Mouse (Mus musculus): ENCODE measurements at regions not wholly inside any gene's neighbourhood (a gene's known extent, or its start where the extent isn't known, plus 50 kb on each side); places are given as distances from the start of the nearest gene placed in this dataset.

GRCm38 (mm10) chr5:101596996-101597395 lies 67.8 kb downstream of the Nkx6-1 start:
- DNase-seq: no peak

- no peak for DNase-seq
Observed at GRCm38 (mm10) chr5:101591236-101591635, 73.6 kb downstream of the Nkx6-1 start.

DNA sequence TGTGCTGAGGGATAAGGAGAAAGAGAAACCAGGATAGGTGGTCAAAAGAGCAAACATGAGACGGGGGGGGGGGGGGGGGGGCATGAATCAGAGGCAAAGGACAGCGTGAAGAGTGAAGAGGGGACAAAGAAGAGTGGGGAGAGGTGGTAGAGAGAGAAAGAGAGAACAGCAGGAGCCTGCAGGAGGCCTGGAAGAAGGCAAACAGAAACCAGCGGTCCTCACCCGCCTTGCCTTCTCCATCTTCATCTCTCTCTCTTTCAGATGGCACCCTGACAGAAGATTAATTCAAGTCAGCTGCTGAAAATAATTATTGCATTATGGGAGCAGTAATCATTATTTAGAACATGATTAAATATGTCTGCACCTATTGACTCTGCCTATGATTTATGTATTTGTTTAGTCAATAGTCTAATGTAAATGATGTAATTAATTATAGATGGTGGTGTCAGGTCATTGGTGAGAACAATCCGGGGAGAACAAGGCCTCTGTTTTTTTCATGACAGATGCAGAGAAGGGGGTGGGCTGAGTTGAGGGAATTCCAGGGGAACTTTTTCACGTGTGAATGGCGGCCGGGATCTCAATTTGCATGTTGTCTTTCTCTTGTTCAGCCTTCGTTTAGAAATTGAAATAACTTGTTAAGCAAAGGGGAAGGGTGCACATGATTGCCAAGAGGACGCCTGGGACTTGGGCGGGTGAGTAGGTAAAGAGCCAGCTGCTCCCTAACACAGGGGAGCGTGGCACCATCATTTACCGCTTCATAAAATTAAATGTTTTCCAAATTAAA lies 74.3 kb downstream of the Nkx6-1 start:
- DNase-seq: no peak

DNA sequence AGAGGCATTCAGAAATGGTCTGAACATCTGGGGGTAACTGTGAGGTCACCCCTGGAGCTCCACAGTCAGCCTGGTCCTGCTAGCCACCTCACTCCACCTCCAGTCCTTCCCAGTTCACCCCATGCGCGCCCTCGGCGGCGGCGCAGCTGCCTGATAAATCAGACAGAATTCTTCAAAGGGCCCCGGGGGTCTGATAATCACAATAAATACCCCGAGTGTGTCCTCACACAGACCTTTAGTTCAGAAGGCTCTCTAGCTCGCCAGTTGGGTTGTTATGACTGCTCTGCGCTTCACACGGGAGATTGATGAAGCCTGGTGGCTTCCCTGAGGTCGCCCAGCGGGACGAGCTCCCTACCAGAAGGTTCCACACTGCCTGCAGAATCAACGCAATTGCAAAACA lies 91.8 kb downstream of the Nkx6-1 start:
- DNase-seq: no peak

DNA sequence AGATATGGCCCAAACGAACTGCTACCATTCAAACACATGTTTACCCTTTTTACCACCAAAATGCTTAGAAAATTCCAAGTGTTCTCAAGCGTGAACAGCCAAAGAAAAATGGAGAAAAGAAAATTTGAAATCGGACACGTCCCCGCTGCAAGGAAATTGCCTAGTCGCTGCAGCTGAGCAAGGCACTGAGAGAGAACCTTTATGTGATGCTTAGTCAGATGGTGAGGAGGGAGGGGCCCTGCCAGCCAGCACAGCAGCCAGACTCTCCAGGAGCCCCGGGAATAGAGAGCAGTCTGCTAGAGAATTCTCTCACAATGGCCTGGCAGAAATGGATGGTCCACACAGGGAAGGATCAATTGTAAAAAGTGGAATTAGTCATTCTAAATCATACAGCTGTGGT lies 99.0 kb downstream of the Nkx6-1 start:
- DNase-seq: no peak

- no peak for DNase-seq
Observed at GRCm38 (mm10) chr5:101560366-101560765, 104.4 kb downstream of the Nkx6-1 start.

DNA sequence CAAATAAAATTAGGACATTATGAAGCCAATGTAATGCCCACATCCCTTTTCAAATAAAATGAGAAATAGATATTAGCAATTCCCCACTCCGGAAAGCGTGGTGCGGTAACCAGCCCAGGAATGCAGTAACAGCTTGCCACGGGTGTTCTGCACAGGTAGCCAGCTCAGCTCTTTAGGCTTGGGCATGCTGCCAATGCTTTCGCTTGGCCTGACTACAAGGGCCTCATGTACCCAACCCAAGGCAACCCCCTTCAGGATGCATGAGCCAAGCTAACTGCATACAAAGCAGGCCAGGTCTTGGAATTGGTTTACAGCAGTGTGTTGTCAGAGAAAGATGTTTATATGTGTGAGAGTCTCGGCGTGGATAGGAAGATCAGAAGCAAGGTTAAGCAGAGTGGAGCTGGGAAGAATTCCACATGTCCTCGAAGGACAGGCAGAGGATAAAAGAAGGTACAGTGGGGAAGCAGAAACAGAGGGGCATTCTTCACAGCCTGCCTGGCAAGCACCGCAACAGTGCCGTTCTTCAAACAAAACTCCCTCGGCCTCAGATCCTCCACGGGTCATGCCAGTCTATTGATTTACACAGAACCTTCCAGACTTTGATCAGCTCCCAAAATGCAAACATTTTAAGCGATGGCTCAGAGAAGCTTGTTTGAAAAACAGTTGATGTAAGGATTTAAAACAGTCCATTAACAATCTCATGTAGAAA lies 106.4 kb downstream of the Nkx6-1 start:
- DNase-seq: peak; percentile 49

- no peak for DNase-seq
Observed at GRCm38 (mm10) chr5:101557156-101557555, 107.6 kb downstream of the Nkx6-1 start.

DNA sequence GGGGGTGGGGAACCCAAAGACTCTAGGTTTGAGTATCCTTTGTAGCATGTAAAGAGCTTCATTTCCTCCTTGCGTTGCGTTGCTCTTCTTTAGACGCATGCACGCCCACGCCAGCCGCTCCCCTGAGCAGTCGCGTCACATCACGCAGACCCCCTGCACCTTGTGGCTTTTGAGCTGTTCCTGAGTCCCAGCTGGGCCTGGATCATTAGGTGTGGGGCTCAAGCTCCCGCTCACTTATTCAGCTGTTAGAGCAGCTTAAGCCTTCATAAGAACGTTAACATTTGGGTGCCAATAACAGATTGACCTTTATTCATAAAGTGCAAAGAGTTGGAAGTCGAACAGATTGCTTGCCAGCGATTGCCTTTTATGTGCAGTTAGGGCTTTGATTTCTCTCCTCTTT lies 121.5 kb downstream of the Nkx6-1 start:
- DNase-seq: no peak

- DNase-seq: no peak
Observed at GRCm38 (mm10) chr5:101539818-101540217, 125.0 kb downstream of the Nkx6-1 start.

DNA sequence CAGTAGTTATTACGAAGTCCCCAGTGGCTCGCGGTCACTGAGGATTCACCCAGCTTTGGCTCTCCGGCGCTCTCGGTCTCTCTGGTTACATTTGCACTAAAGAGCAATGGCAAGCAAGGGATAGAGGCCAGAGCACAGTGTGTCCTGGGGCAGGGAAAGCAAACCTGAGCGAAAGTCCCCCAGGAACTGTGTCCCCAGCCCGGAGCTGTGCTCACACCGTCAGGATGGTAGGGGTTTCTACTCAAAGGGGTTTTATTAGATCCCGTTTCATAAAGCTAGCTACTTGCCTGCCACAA lies 125.6 kb downstream of the Nkx6-1 start:
- no peak for DNase-seq

DNA sequence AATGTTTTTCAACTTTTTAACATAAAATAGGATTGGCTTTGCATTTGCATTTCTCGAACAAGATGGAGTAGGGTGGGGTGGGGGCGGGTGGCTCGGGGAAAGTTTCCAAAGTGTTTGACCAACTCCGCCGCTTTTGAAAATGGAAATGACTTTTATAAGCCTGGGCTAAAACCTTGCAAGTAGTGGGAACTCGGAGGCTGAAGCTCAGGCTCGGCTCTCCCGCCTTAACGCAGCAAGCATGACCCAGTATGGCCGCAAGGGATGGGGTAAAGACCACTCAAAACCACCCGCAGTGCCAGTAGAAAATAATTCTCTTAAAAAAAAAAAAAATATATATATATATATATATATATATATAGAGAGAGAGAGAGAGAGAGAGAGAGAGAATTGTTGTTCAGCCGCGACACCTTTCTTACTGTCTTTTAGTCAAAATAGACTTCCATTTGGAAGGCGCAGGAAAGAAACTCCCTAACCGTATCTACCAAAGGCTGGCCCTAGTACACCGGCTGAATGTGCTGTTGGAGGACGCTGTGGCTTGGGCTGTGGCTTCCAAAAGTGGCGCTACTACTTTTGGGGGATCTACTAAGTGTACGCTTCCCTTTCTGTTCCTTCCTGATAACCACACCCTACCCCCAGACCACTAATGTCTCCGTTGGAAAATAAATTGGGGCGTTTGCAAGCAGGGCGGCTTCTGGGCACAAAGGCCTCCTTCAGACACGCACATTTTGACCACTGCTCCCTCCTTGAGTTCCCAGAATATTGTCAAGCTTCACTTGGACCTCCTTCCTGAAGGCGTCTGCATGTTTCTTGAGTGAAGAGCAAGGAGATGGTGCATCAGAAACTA lies 126.2 kb downstream of the Nkx6-1 start:
- DNase-seq: no peak

DNA sequence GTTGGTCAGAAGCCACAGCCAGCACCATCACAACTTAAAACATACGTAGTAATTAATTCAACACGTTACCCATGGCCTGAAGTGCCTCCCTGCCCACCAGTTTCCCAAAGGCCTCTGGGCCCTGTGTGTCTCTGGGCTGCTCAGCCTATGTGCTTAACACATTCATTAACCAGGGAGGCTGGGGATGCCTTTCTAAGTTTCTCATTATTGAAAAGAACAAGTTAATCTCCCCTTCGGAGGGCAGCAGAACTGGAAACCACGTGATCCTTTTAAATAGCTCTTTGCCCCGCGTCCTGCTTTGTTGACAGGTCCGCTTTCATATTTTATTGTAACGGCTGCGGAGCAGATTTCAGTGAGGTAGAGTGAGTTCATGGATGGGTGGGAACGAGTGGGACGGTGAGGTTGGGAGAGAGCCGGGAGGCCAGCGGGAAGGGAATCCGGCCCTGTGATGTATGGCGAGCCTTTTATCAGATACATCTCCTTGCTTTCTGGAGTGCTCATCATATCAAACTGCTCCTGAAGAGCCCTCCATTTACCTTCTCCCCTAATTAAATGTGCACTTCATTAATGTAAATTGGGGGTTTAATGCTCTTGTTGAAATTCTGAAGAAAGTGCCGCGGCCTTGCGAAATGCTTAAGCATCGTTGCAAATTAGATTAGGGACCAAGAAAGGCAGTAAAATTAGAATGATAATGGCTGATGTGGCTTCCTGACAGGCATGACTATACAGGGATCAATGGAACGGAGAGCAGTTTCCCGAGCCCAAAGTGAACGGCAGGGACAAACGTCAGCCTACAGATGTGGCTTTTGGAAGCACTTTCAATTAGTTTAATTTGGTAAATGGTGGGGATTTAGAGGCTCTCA lies 127.0 kb downstream of the Nkx6-1 start:
- DNase-seq: no peak

GRCm38 (mm10) chr5:101535451-101535850 lies 129.3 kb downstream of the Nkx6-1 start:
- no peak for DNase-seq

- no peak for DNase-seq
Observed at GRCm38 (mm10) chr5:101525346-101525745, 139.4 kb downstream of the Nkx6-1 start.

GRCm38 (mm10) chr5:101524670-101525069 lies 140.1 kb downstream of the Nkx6-1 start:
- no peak for DNase-seq

DNA sequence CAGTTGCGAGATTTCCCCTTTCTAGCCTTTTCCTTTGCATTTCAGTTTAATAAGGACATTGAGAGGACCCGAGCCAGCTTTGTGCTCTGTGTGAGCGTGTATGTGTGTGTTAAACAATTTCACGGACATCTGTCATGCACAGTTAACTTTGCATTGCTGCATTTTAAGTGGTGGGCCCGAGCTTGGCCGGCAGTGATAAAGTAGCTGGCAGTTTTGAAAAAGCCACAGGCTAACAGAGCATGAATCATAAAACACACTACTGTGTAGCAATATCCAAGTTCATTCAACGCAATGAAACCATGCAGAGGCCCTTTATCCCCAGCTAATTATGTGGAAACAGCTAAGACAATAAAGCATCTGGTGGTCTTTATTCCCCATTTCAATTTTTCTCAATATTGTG lies 140.9 kb downstream of the Nkx6-1 start:
- DNase-seq: no peak

DNA sequence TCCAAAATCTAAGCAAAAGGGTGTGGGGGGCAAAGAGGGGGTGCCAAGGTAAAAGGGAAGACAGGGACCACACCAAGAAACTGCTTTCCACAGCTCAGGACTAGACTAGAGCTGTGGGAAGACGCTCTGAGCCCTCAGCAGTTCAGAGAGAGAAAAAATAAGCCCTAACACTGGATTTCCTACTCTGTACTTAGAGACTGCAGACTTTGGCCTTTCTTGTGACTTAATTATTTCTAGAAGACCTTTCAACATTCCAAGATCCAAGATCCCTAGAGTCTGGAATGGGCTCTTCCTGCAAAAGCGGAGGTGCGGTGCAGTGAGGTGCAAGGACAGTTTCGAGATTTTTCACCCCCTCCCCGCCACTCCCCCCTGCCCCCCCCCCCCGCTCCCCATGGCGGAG lies 141.3 kb downstream of the Nkx6-1 start:
- DNase-seq: no peak

DNA sequence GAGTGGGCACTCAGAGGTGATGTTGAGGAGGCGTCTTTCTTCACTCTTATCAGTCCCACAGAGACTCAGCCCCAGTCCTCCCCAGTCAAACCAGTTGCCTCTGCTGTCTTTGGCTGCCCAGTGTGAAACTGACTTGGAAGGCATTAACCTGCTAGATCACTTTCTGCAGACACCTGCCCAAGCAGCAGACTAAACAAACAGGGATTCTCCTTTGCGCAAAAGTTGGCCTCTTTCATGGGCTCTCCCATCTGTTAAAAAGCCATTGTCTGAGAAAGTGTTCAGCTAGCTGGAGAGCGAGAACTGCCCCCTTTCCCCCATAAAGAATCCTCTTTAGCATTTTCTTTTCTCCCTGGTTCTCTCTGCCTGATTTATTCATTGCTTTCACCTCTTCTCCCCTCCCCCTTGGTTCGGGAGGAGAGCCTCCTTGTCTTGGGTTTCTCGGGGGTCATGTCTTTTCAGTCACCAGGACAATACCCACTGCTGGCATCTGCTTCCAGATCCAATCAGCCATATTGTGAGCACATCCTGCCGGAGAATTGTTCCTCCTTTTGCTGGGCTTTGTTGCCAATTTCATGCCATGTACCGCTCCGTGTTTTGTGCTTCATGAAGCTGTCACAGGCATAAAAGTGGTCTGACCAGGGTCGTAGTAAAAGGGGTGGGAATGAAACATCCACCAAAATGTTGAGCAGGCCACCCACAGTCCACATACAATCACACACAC lies 143.7 kb downstream of the Nkx6-1 start:
- DNase-seq: no peak

GRCm38 (mm10) chr5:101518791-101519547 lies 145.8 kb downstream of the Nkx6-1 start:
- no peak for DNase-seq

GRCm38 (mm10) chr5:101497698-101498048 lies 167.1 kb downstream of the Nkx6-1 start:
- DNase-seq: no peak
